Mouse (Mus musculus) stomach, postnatal 0 days (tissue): ENCODE data around the gene N4bp2. TPM values are rescaled to one million over a fixed set of nuclear protein-coding genes. Genes with fewer than 3 reads are reported as not detected.
"Not testable (repeated sequence)": the region's sequence is repeated elsewhere in the genome, so short reads cannot be mapped to it uniquely, and the experiment has no call there.

Experiments
- ATAC-seq: fragments of 200-750 bp; cut with Nextera tagmentation; 2 replicates; pipeline ENCODE4 v1.8.0; 2017; ENCODE audit not compliant: low FRiP score, low TSS enrichment
- DNase-seq: peaks from one replicate; pipeline ENCODE4 v3.0.0-alpha.2; 2016; ENCODE audit warnings: low spot score
- H3K27ac ChIP-seq: fragments of 300-500 bp; sonication (generic); replicated peaks from 2 replicates; pipeline ENCODE4 v1.5.1; 2014; ENCODE audit warnings: mild to moderate bottlenecking, control low read depth
- H3K27me3 ChIP-seq: fragments of 300-500 bp; sonication (generic); 2 replicates; pipeline ENCODE4 v1.6.1; 2014; ENCODE audit warnings: low read length; ENCODE audit not compliant: control insufficient read depth, insufficient read depth
- H3K36me3 ChIP-seq: fragments of 300-500 bp; sonication (generic); 2 replicates; pipeline ENCODE4 v1.6.1; 2014; ENCODE audit warnings: low read length, mixed read lengths; ENCODE audit not compliant: control insufficient read depth, insufficient read depth
- H3K4me1 ChIP-seq: fragments of 300-500 bp; sonication (generic); replicated peaks from 2 replicates; pipeline ENCODE4 v1.6.1; 2014; ENCODE audit warnings: antibody characterized with exemption; ENCODE audit not compliant: control insufficient read depth, insufficient read depth
- H3K4me2 ChIP-seq: fragments of 300-500 bp; sonication (generic); replicated peaks from 2 replicates; pipeline ENCODE4 v1.6.1; 2014; ENCODE audit warnings: low read depth, mild to moderate bottlenecking, control low read depth, moderate library complexity
- H3K4me3 ChIP-seq: fragments of 300-500 bp; sonication (generic); 2 replicates; pipeline ENCODE4 v1.5.1; 2014; ENCODE audit warnings: low read depth, low read length, control low read depth
- H3K9ac ChIP-seq: fragments of 300-500 bp; sonication (generic); 2 replicates; pipeline ENCODE4 v1.6.1; 2014; ENCODE audit warnings: mild to moderate bottlenecking, low read length, control low read depth, mixed read lengths
- H3K9me3 ChIP-seq: fragments of 300-500 bp; sonication (generic); 2 replicates; pipeline ENCODE4 v1.6.1; 2016; ENCODE audit warnings: low read length; ENCODE audit not compliant: control insufficient read depth
- CTCF ChIP-seq: IDR thresholded peaks from 2 replicates; pipeline ENCODE4 v1.5.1; 2016; ENCODE audit warnings: antibody characterized with exemption, low read depth, mild to moderate bottlenecking, moderate library complexity
- EP300 ChIP-seq: optimal IDR thresholded peaks from 2 replicates; pipeline ENCODE3; 2016; ENCODE audit warnings: antibody characterized with exemption
- WGBS: fragments of 180-500 bp; shearing (Covaris S2); extraction: QIAGEN DNeasy Blood & Tissue Kit; methylation state at CpG from one replicate; pipeline ENCODE4 v1.1.7; 2014; 5-methylcytosine and 5-hydroxymethylcytosine counted together
- polyA plus RNA-seq: library from polyadenylated mRNA; unstranded; fragments of >200 nt; fragmentation: Nextera tagmentation; extraction: Ambion mirVana; gene quantifications from 2 replicates; pipeline ENCODE4 v1.2.1, GENCODE M21; 2015

Gene N4bp2
- 5.7 and 6.0 TPM in 2 replicates for polyA plus RNA-seq

- peak; percentile 41 for ATAC-seq
- DNase-seq: peak; percentile 75
- Histone ChIP-seq H3K27me3 (no peaks in the 10 kb centered on the region), H3K36me3 (no peaks in the 10 kb centered on the region), H3K9ac (peak within 1 kb of the TSS; percentile 96), H3K4me2 (peak within 1 kb of the TSS; percentile 68), H3K9me3 (no peaks in the 10 kb centered on the region), H3K27ac (peak within 1 kb of the TSS; percentile 100), H3K4me3 (peak within 1 kb of the TSS; percentile 82), H3K4me1 (no peaks in the 10 kb centered on the region)
- under 1% methylated on average over 46 of the region's 80 CpGs for WGBS
- TF ChIP-seq EP300: no peak
- no peak for TF ChIP-seq CTCF
Measured at GRCm38 (mm10) chr5:65763088-65763915, at the start of gene N4bp2. N4bp2 (plus strand) TSS chr5:65763521.

- Histone ChIP-seq H3K4me1 (no peaks in the 10 kb centered on the region), H3K27ac (no peak overlapping the region), H3K36me3 (no peaks in the 10 kb centered on the region), H3K9ac (no peak overlapping the region), H3K9me3 (no peaks in the 10 kb centered on the region), H3K27me3 (no peaks in the 10 kb centered on the region), H3K4me3 (no peak overlapping the region), H3K4me2 (no peak overlapping the region)
- TF ChIP-seq CTCF (no peak), EP300 (no peak)
- no peak for ATAC-seq
- WGBS: 85% methylated on average over 6 of the region's 6 CpGs
- DNase-seq: no peak
Measured at GRCm38 (mm10) chr5:65715084-65715483, 48.2 kb upstream of the N4bp2 start.

- H3K4me2 ChIP-seq: no peak overlapping the region
- no peak for TF ChIP-seq EP300
- TF ChIP-seq CTCF: no peak
- no peaks in the 10 kb centered on the region for H3K9me3 ChIP-seq
- 78% methylated on average over 18 of the region's 18 CpGs for WGBS
- H3K4me1 ChIP-seq: no peaks in the 10 kb centered on the region
- no peak overlapping the region for H3K4me3 ChIP-seq
- no peak for ATAC-seq
- no peak for DNase-seq
- H3K27ac ChIP-seq: no peak overlapping the region
- H3K27me3 ChIP-seq: no peaks in the 10 kb centered on the region
- H3K9ac ChIP-seq: no peak overlapping the region
- no peaks in the 10 kb centered on the region for H3K36me3 ChIP-seq
Measured at GRCm38 (mm10) chr5:65717063-65717902, 46.0 kb upstream of the N4bp2 start.

- H3K4me1 ChIP-seq, H3K9ac ChIP-seq, H3K36me3 ChIP-seq, H3K4me2 ChIP-seq, DNase-seq, H3K4me3 ChIP-seq, H3K27me3 ChIP-seq, H3K9me3 ChIP-seq, ATAC-seq, H3K27ac ChIP-seq: not testable (repeated sequence)
- WGBS: 96% methylated on average over 8 of the region's 8 CpGs
Measured at GRCm38 (mm10) chr5:65717903-65718211, 45.5 kb upstream of the N4bp2 start.

DNA sequence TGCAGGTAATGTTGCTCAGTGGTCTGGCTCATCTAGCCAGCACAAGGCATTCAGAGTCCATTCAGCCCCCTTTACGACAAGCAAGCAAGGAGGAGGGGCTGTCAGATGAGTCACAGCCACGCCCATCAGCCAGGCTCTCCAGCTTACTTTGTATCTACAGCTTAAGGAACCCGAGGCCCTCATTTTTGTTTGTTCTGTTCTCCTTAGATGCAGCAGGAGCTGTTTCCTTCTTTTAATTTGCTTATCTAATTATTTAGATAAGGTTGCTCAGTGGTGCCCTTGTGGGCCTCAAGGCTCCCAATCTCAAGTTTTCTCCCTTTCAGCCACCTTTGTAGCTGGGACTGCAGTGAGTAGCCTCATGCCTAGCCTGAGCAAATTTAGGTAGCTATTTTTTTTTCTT lies 45.0 kb upstream of the N4bp2 start:
- H3K4me2 ChIP-seq: no peak overlapping the region
- H3K9me3 ChIP-seq: no peaks in the 10 kb centered on the region
- no peak for TF ChIP-seq EP300
- H3K27ac ChIP-seq: no peak overlapping the region
- peak; percentile 79 for ATAC-seq
- H3K4me1 ChIP-seq: no peaks in the 10 kb centered on the region
- H3K9ac ChIP-seq: no peak overlapping the region
- DNase-seq: peak; percentile 78
- 15% methylated on average over 3 of the region's 3 CpGs for WGBS
- no peaks in the 10 kb centered on the region for H3K27me3 ChIP-seq
- no peak overlapping the region for H3K4me3 ChIP-seq
- no peaks in the 10 kb centered on the region for H3K36me3 ChIP-seq
